23 mouse cellular contexts compared by ENCODE assay signal in genomic region chr5:66975621-66976020, GRCm38 (mm10).
DNase-seq lines count a peak whose midpoint lies in the region; ATAC-seq and TF ChIP-seq lines count a peak whose summit lies in the region.
"Had no signal": no experiment of that assay in that cellular context is flagged by ENCODE, and none has a peak within 500 bp of the region (broad histone marks: within the 10 kb centered on the region; RNA-seq: fewer than 3 reads in every experiment).

No protein-coding gene starts in this region.

- no peaks in the 10 kb centered on the region for H3K9me3 ChIP-seq in heart, embryonic 12.5 days (replicated peaks)
- H3K9me3 ChIP-seq: embryonic facial prominence, embryonic 12.5 days; forebrain, embryonic 15.5 days; heart, embryonic 15.5 days; limb, embryonic 15.5 days; liver, embryonic 15.5 days; neural tube, embryonic 12.5 days; stomach, embryonic 15.5 days had no signal

- no peaks in the 10 kb centered on the region for H3K79me2 ChIP-seq in heart, adult 2 months (replicated peaks; ENCODE audit: control insufficient read depth, insufficient read depth, low read length)

- no peak for TF ChIP-seq CTCF in heart, adult 2 months (IDR thresholded peaks at IDR 0.05)

- H3K36me3 ChIP-seq in heart, adult 2 months (ENCODE audit: control insufficient read depth, insufficient read depth, low read length), result peaks cover 14% of the 10 kb centered on the region
- peaks cover 4% of the 10 kb centered on the region; the same call in 1 of the 2 replicates for H3K36me3 ChIP-seq in heart, embryonic 12.5 days
- H3K36me3 ChIP-seq: heart, embryonic 15.5 days; liver, embryonic 15.5 days; stomach, embryonic 15.5 days had no signal

- TF ChIP-seq POLR2A in heart, adult 2 months (IDR thresholded peaks at IDR 0.05; ENCODE audit: insufficient read depth, low read depth, low read length), result no peak

- DNase-seq in heart, adult 2 months, result peak in 1 of 2 experiments; percentile 71
- peak; percentile 64 for DNase-seq in Muller cell, postnatal 12 days (ENCODE audit: inconsistent ontology term)
- DNase-seq in adrenal gland, adult 2 months, result peak; percentile 57
- DNase-seq in gastrocnemius, postnatal 10 days, result peak; percentile 37
- no peak for DNase-seq in yolk sac, embryonic 10.5 days (ENCODE audit: low spot score)
- no peak for DNase-seq in layer of hippocampus, postnatal 36 days
- DNase-seq in right cerebral cortex, adult 2 months (ENCODE audit: low spot score in 2 of 2), result no peak
- DNase-seq: cerebellum, adult 9-11 months; right cerebral cortex, postnatal 14 days; thymus, adult 18-20 months had no signal

- H3K4me3 ChIP-seq in heart, adult 2 months, result no peak overlapping the region
- no peak overlapping the region for H3K4me3 ChIP-seq in heart, embryonic 12.5 days
- H3K4me3 ChIP-seq: embryonic facial prominence, embryonic 12.5 days; erythroblast, embryonic 14.5 days; forebrain, embryonic 15.5 days; heart, embryonic 15.5 days; limb, embryonic 15.5 days; liver, embryonic 15.5 days; neural tube, embryonic 12.5 days; stomach, embryonic 15.5 days had no signal

- TF ChIP-seq EP300 in heart, adult 2 months (IDR thresholded peaks at IDR 0.05; ENCODE audit: insufficient read depth, low read depth, low read length), result 0 out of 2 replicates have a peak, but pooled peaks have one; percentile 14

- H3K9ac ChIP-seq in heart, adult 2 months (ENCODE audit: low read depth, low read length), result no peak overlapping the region
- H3K9ac ChIP-seq in heart, embryonic 12.5 days, result no peak overlapping the region
- H3K9ac ChIP-seq: embryonic facial prominence, embryonic 12.5 days; forebrain, embryonic 15.5 days; heart, embryonic 15.5 days; hindbrain, embryonic 14.5 days; limb, embryonic 15.5 days; liver, embryonic 15.5 days; neural tube, embryonic 12.5 days; stomach, embryonic 15.5 days had no signal

- no peak for ATAC-seq in heart, embryonic 12.5 days (ENCODE audit: insufficient number of reproducible peaks, low FRiP score)
- ATAC-seq: forebrain, embryonic 15.5 days; intestine, postnatal 0 days; Patski had no signal

- no peaks in the 10 kb centered on the region for H3K27me3 ChIP-seq in heart, adult 2 months (ENCODE audit: control insufficient read depth, insufficient read depth, low read length)
- peaks cover 9% of the 10 kb centered on the region; the same call in 1 of the 2 replicates for H3K27me3 ChIP-seq in heart, embryonic 12.5 days (replicated peaks)
- H3K27me3 ChIP-seq: embryonic facial prominence, embryonic 12.5 days; forebrain, embryonic 15.5 days; heart, embryonic 15.5 days; limb, embryonic 15.5 days; liver, embryonic 15.5 days; neural tube, embryonic 12.5 days; Patski; stomach, embryonic 15.5 days had no signal

- H3K4me1 ChIP-seq in heart, adult 2 months (ENCODE audit: control insufficient read depth, insufficient read depth, low read length), result peaks cover 5% of the 10 kb centered on the region
- no peaks in the 10 kb centered on the region for H3K4me1 ChIP-seq in heart, embryonic 12.5 days (replicated peaks)
- H3K4me1 ChIP-seq: liver, embryonic 15.5 days; stomach, embryonic 15.5 days had no signal

- intact Hi-C loops in heart, adult 2 months (cut with DNase I), result loop anchor here (5.0 kb wide), 1 partner anchor 37 kb away; no protein-coding TSS in a partner anchor

- H3K4me2 ChIP-seq in heart, embryonic 12.5 days, result no peak overlapping the region
- H3K4me2 ChIP-seq: embryonic facial prominence, embryonic 12.5 days; forebrain, embryonic 15.5 days; heart, embryonic 15.5 days; hindbrain, embryonic 14.5 days; limb, embryonic 15.5 days; liver, embryonic 15.5 days; midbrain, embryonic 11.5 days; neural tube, embryonic 12.5 days; stomach, embryonic 15.5 days had no signal

- 72% methylated on average over 8 of the region's 8 CpGs for WGBS in heart, adult 2 months
- 84% methylated on average over 8 of the region's 8 CpGs for WGBS in heart, embryonic 12.5 days

- H3K27ac ChIP-seq in heart, adult 2 months, result peak overlapping the region; percentile 22; the same call in 1 of the 2 replicates
- no peak overlapping the region for H3K27ac ChIP-seq in heart, embryonic 12.5 days (ENCODE audit: poor library complexity, severe bottlenecking)
- H3K27ac ChIP-seq: embryonic facial prominence, embryonic 12.5 days; forebrain, embryonic 15.5 days; heart, embryonic 15.5 days; hindbrain, embryonic 14.5 days; limb, embryonic 15.5 days; liver, embryonic 15.5 days; neural tube, embryonic 12.5 days; stomach, embryonic 15.5 days had no signal

Comparison
In these comparisons a context has a peak if more than half of its experiments do, and no peak if none do; other contexts are left out.
1. DNase-seq: peak in Muller cell, postnatal 12 days (single experiment), adrenal gland, adult 2 months (single experiment) and gastrocnemius, postnatal 10 days (single experiment); none in yolk sac, embryonic 10.5 days (single experiment), layer of hippocampus, postnatal 36 days (0 of 2) and right cerebral cortex, adult 2 months (0 of 2).